Mouse (Mus musculus): ENCODE results near the gene Map3k4.

Gene Map3k4

GRCm38 (mm10) chr17:12318663-12319201 lies at the start of gene Map3k4:
Map3k4 (minus strand) TSS chr17:12318796.
- DNase-seq (ENCODE audit: extremely low read depth, low read depth): peak; percentile 60

GRCm38 (mm10) chr17:12367373-12367930 lies 48.9 kb upstream of the Map3k4 start:
- no peak for DNase-seq (ENCODE audit: extremely low read depth, low read depth)

DNA sequence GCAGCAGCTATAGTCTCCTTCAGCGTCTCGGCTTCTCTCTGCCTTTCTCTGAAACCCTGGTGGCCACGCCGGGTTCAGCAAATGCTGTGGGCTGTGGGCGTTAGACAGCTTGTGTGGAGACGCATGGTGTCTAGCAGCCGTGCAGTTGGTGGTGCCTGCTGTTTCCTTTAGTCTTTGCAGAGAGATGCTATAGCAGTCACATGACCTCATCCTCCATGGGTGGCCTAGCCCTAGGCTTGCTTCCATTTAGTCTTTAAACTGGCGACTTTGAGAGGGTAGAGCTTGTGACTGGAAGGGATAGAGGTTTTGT lies 45.8 kb upstream of the Map3k4 start:
- no peak for DNase-seq (ENCODE audit: extremely low read depth, low read depth)

DNA sequence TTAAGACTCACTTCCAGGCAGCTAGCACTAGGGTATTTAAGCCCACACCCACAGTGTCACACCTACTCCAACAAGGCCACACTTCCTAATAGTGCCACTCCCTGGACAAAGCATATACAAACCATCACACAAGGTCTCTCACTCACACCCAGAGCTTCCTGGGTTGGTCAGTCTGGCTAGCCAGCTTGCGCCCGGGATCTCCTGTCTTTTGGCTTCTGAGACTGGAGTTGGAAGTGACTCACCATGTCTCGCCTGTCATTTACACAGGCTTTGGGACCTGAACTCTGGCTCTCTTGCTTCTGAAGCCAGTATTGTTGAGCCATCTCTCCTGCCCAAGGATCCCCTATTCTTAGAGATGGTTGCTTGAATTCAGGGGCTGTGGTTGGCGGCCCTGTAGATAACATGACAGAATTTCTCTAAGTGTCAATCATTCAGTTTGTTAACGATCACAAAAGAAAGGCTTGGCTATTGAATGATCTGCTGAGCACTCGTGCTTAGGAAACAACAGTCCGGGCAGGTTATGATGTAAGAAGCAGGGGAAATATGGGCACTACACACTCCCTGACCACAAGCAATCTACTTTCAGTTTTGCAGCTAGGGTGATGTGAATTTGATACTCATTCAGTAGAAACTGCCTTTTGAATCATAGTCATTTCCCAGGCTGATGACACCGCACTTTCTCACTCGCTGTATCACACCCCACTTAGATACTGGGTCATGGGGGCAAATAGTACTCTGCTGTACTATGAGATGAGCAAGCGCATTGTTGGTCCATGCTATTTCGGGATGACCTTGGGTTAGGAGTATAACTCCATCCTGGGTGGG lies 45.2 kb upstream of the Map3k4 start:
- DNase-seq (ENCODE audit: extremely low read depth, low read depth): no peak

- no peak for DNase-seq (ENCODE audit: extremely low read depth, low read depth)
These were observed 41.3 kb upstream of the Map3k4 start for GRCm38 (mm10) chr17:12359876-12360275.

DNA sequence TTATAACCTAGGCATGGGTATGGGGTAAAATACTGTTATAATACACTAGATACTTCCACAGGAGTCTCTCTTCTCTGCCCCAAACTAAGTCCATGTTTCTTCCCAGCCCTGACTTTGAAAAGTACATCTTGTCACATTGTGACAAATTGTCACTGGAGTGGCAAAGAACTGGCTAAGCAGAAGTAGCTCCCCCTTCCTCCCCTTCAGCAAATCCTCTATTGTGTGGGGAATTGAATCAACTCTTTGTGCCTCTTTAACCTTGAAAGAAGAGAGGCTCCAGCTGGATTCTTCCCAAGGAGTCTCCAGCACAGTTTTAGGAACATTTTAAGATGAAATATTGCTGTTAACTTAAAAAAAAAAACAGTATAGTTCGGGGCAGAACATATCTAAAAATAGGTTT lies 34.2 kb upstream of the Map3k4 start:
- DNase-seq (ENCODE audit: extremely low read depth, low read depth): no peak

GRCm38 (mm10) chr17:12351564-12351963 lies 33.0 kb upstream of the Map3k4 start:
- no peak for DNase-seq (ENCODE audit: extremely low read depth, low read depth)

DNA sequence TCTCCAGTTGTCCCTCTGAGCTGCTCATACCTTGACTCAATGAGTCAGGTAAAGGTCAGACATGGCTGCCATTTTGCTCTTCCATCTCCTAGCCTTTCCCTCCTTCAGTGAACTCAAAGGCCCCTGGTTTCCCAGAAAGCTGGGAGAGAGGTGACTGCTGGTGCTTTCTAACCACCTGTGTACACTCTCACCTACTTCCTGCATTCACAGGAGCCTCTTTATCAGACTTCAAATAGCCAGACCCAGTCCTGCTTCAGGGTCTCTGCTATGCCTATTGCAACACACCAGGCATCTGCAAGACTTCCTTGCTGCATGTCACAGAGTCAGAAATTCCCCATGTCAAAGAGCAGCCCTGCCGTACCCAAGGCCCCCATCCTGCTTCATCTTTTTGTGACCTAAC lies 28.9 kb upstream of the Map3k4 start:
- no peak for DNase-seq (ENCODE audit: extremely low read depth, low read depth)

DNA sequence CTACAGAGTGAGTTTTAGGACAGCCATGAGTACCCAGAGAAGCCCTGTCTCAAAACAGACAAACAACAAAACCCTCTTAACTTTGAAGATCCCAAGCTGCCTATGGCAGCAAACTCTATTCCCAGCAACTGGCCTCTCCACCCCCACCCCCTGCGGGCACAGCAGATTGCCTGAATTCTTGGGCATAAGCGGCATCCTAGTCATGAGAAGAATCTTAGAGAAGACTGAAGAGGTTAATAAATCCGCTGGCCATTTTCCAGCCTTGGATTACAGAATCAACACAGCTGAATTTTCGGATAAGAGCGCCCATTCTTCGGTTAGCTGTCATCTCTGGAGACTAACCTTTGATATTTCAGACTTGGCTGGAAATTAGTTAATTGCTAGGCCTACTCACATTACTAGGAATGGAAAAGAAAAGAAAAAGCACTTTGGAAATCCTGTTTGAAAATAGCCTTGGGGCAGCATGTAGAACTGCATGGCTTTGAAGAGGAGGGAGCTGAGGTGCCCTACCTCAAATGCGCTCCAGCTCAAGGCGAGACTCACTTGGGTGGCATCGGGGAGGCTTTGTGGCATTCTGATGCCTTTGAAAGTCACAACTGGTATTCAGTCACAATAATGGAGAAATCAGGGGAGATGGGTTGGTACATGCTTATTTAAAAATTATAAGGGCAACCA lies 25.2 kb upstream of the Map3k4 start:
- no peak for DNase-seq (ENCODE audit: extremely low read depth, low read depth)

DNA sequence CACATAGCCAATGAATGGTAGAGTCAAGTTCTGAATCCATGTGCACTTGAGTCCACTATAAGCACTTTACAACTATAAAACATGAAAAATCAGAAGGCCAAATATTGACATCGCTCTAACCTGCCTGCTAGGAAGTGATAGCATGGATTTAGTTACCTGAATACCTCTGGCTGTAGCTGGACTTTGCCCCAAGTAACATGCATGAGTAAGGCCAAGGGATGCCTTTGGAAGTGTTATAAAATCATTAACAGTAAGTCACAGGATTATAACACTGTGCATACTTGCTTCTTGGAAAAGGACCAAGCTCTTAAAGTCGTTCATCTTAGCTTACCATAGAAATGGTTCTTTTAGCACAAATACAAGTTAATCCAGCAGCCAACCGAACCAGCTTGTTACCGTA lies 18.6 kb upstream of the Map3k4 start:
- DNase-seq (ENCODE audit: extremely low read depth, low read depth): no peak

- no peak for DNase-seq (ENCODE audit: extremely low read depth, low read depth)
These were observed 17.7 kb upstream of the Map3k4 start for GRCm38 (mm10) chr17:12336073-12336868.

- no peak for DNase-seq (ENCODE audit: extremely low read depth, low read depth)
These were observed 16.5 kb upstream of the Map3k4 start for GRCm38 (mm10) chr17:12335115-12335514.

- DNase-seq (ENCODE audit: extremely low read depth, low read depth): no peak
These were observed 9.4 kb upstream of the Map3k4 start for GRCm38 (mm10) chr17:12327847-12328518.

DNA sequence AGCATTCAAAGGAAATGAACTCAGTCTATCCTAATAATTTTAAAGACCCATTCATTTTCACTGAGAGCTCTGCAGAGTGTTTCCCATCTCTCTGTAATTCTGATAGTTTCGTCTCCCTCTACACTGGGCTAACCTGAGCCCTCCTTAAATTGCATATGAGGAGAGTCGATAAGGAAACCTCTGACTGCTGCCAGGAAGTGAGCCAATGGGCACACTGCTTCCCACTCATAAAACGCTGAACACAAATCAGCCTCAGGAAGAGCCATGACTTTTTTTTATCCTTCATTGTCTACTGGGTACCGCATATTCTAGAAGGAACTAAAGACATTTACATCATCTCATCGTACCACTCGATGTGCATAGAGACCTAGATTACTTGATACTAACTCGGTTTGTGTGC lies 1.2 kb upstream of the Map3k4 start:
- peak; percentile 57 for DNase-seq (ENCODE audit: extremely low read depth, low read depth)

- peak; percentile 25 for DNase-seq (ENCODE audit: extremely low read depth, low read depth)
These were observed 493 bp downstream of the Map3k4 start for GRCm38 (mm10) chr17:12317954-12318651.

DNA sequence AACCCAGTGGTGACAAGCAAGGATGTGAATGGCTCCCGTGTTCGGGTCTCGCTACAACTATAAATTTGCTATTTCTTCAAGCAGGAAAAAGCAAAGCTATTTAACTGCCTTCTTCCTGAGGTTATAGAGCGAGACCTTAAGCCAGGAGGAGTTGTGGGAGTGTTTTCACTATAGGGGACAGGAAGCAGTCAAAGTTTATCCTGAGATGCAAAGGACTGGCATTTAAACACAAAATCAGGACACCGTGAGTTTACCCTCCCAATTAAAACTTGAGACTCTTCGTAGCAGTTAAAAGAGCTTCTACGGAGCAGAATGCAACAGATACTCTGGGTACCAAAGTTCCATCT lies 1.0 kb downstream of the Map3k4 start:
- no peak for DNase-seq (ENCODE audit: extremely low read depth, low read depth)

DNA sequence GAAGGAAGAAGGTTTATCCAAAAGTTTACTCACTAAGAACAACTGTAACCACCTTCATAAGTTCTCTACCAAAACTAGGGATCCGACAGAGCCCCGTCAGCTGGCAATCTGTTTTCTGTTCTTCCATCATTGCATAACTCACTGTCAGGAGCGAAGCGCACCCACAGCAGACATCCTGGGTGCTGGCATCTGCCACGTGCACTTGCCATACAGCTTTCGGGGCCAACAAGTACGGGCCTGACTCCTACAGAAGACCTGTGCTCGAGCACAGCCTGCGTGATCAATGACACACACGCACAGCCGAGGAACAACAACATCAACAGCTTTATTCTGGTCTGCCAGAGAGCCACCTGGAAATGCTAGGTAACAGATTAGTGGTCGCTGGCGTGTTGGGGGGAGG lies 2.3 kb downstream of the Map3k4 start:
- DNase-seq (ENCODE audit: extremely low read depth, low read depth): no peak

DNA sequence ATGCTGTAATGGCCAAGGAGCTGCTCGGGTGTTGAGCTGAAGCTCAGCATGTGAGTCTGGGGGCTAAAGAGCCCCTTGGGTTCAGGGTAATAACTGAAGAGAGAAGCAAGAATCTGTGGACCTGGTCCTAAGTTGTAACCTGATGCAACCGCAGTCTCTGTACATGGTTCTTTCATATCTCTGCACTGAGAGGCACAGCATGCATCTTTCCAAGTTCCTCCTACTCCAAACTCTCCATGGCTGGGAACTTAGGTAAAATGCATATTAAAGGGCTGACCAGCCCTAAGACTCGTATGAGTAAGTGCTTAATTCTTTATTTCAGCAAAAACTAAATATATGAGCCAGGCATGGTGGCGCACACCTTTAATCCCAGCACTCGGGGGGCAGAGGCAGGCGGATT lies 6.3 kb downstream of the Map3k4 start:
- DNase-seq (ENCODE audit: extremely low read depth, low read depth): peak; percentile 59

DNA sequence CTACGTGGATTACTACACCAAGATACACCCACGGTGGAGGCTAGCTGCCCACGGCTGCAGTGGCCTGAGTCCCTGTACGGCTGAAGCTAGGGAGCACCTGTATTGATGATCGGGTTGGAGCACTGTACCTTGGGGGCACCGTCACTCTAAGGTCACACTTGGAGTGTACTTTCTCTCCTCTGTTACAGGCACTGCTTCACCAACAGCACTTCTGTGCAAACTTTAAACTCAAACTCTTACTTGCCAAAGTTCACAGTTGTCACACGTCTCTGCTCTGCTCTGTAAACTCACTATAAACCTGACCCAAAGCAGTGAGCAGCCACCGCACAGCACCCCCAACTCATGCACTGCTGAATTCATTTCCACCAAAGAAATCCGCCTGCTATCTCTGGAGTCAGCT lies 9.1 kb downstream of the Map3k4 start:
- DNase-seq (ENCODE audit: extremely low read depth, low read depth): no peak

DNA sequence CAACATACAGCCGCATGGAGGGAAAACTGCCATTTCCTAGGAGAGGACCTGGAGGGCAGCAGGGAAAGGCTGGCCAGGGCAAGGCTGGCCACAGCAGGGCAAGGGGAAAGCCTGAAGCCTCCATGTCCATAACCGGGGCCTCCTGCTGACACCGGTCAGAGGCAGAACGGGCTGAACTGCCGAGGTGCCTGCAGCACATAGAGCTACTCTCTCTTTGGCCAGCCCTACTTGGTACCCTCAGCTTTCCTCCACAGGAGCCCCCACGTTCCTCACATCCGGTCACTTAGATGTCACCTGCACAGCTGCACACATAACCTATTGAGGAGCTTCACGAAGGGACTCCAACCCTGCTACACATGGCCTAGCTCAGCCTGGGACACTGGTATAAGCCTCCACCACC lies 9.5 kb downstream of the Map3k4 start:
- no peak for DNase-seq (ENCODE audit: extremely low read depth, low read depth)
